Mouse (Mus musculus): Measurements from ENCODE around the gene Edn1. TPM values are rescaled to one million over a fixed set of nuclear protein-coding genes. Genes with fewer than 3 reads are reported as not detected.

The Edn1 gene
- total RNA-seq, 1 experiment from 2014 or later, result 0.33 TPM

DNA sequence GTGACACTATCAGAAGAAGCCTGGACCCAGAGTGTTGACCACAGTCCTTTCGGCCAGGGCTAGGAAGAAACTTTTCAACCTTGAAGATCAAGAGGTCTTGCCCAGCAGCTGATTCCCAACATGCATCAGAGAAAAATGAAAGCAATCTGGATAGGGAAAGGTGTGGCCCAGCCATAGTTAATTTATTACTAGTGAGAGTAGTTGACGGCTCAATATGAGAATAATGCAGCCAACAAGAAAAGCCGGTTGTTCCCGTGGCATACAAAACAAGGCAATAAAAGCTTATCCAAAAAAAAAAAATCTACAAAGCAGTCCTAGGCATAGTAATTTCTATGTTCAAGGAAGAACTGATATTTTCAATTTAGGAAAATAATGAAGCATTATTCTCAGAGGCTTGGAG lies 16.5 kb downstream of the Edn1 start:
- no peak for DNase-seq

GRCm38 (mm10) chr13:42328576-42328975 lies 27.3 kb downstream of the Edn1 start:
- peak; percentile 16 for DNase-seq

GRCm38 (mm10) chr13:42331104-42331503 lies 29.8 kb downstream of the Edn1 start:
- no peak for DNase-seq

- DNase-seq, result no peak
Observed at GRCm38 (mm10) chr13:42334981-42335380, 33.7 kb downstream of the Edn1 start.

DNA sequence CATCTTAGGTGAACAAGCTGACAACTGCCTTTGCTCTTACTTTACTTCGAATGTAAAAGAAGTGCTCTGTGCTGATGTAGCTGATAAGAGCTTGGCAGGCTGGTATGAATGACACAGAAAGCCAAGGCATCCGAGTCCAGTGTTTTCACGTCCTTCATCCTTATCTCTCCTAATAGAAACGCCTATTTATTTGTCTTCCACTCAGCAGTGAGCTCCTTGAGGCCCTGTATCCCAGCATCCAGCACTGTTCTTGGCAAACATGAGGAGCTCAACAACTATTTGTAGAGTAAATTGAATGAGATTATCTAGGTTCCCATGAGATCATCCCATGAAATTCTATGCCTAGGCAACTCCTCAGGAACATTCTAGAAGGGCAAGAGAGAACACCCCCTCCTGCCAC lies 35.1 kb downstream of the Edn1 start:
- no peak for DNase-seq

DNA sequence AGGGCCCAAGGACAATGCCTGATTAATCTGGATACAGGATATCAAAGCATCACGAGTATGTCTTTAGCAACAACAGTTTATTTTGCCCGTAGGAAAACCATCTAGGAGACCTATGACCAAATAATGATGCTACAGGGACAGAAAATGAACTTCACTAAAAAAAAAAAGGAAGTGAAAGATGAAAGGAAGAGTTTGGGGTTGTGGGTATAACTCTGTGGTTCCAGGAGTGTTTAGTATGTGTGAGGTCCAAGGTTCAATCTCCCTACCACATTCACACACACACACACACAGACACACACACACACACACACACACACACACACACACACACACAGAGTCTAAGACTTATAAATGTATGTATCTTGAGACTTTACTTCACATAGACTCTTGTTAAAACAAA lies 35.8 kb downstream of the Edn1 start:
- no peak for DNase-seq

GRCm38 (mm10) chr13:42339466-42339865 lies 38.2 kb downstream of the Edn1 start:
- no peak for DNase-seq

GRCm38 (mm10) chr13:42341871-42342532 lies 40.7 kb downstream of the Edn1 start:
- no peak for DNase-seq

- no peak for DNase-seq
Observed at GRCm38 (mm10) chr13:42345439-42345838, 44.2 kb downstream of the Edn1 start.

DNA sequence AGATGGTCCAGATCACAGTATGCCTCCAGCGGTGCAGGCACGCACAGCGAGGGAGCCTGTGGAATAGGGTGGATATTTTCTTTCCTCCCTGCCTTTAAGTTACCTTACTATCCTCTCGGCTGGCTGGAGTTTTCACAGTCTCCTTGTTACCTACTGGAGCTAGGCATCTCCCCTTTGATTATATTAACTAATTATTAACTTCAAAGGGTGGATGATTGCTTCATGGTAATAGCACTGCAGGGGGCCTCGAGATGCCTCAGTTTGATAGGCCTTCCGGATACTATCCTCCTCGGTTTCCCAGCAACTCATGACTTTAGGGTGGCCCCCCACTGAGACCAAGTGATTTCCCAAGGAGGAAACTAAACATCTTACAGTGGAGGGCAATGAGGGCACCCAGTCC lies 45.1 kb downstream of the Edn1 start:
- no peak for DNase-seq

DNA sequence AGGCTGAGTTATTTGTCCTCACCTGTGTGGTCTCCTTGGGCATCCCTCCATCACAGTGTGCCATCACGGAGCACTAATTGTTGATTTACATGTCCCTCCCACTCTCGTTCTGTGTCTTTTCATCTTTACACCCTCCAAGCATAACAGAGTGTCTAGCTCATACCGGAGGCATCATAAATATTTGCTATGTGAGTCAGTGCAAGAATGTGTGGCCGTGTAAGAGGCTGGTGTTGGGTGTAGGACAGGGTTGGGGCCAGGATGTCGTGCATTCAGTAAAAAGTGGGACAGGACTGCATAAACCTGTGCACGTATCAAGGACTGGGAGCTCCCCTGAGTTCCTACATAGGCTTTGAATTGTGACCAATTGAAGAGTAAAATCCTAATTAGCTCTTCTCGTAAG lies 50.4 kb downstream of the Edn1 start:
- DNase-seq, result no peak

Other genes starting within 250 kb of the Edn1 start
- gene Hivep1, start 249.5 kb upstream of the Edn1 start, total RNA-seq (2021), result 24.8 and 31.6 TPM in 2 replicates